Mouse (Mus musculus) induced T-regulatory cell, adult 2 months (primary cell): ENCODE results near the gene Olfr1102.

Experiments
- DNase-seq: peaks from one replicate; pipeline ENCODE4 v3.0.0-alpha.2; 2012; ENCODE audit warnings: low read depth

Olfr1102 gene

GRCm38 (mm10) chr2:86998098-86998497 is at the start of gene Olfr1102:
Gene Olfr1102, plus strand, starts transcription at chr2:86998398.
- no peak for DNase-seq

DNA sequence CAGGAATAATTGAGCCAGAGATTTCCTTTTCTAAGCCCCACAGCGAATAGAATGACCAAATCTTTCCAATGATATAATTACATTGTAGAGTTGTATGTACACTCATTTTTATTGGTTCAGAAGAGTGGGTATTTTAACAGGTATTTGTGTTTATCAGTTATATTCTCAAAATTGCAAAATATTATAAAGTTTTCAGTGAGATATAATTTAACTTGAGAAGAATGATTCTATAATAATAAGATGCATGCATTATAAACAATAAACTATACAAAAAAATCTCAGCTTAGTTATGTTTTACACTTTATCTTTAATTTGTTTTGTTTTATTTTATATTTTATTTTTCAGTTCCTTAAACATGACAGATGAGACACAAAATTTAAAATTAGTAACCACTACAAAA is 37.6 kb upstream of the Olfr1102 start, which contains the start of gene Olfr1099:
Gene Olfr1099, minus strand, starts transcription at position 101 of the 400 bp plus-strand sequence.
- DNase-seq, result no peak

DNA sequence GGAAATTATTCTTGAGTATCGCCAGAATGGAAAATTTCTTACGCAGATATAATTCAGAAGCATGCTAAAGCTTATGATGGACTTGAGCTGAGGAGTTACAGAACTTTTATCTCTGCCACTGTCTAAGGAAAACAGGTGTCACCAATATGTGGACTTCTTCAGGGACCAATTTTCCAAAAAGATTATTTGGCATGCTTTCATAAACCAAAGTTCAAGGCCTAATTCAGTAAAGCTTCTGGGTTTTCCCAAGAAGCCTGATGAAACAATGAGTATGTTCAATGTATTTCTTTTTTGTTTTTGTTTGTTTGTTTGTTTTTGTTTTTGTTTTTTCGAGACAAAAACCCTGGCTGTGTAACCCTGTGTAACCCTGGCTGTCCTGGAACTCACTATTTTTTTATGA is 18.3 kb upstream of the Olfr1102 start, which contains the start of gene Olfr1100:
Gene Olfr1100, minus strand, starts transcription at position 101 of the 400 bp plus-strand sequence.
- no peak for DNase-seq

- DNase-seq, result no peak
Observed at GRCm38 (mm10) chr2:86991121-86991520, 7.1 kb upstream of the Olfr1102 start, which contains the start of gene Olfr1101. Gene Olfr1101, minus strand, starts transcription at chr2:86991221.

- no peak for DNase-seq
Observed at GRCm38 (mm10) chr2:87026980-87027379, 28.8 kb downstream of the Olfr1102 start, which contains the start of gene Olfr1104. Gene Olfr1104, minus strand, starts transcription at chr2:87027080.

DNA sequence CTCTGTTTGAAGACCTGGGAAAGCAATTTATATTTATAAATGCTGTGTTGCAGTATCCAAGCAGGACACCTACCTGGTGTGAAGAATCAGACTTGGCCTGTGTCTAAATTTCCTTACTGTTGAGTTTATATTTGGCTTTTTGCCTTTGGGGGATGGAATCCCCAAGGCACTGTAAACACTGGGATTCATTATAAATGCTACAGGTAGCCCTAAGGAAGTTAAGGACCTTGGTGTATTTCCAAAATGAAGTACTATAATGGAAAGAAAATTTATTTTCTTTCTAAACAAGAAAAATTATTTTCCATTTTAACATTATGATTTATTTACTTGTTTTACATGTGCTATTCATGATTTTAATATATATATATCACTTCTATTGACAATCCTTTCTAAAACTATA is 38.2 kb downstream of the Olfr1102 start, which contains the start of gene Olfr1105:
Gene Olfr1105, minus strand, starts transcription at position 101 of the 400 bp plus-strand sequence.
- DNase-seq, result no peak

- DNase-seq, result no peak
Observed at GRCm38 (mm10) chr2:87052173-87052572, 54.0 kb downstream of the Olfr1102 start, which contains the start of gene Olfr1106. Gene Olfr1106, minus strand, starts transcription at chr2:87052273.
